Mouse (Mus musculus) stomach, postnatal 0 days (tissue): Measurements from ENCODE around the gene Foxk1.

ENCODE experiments used
- CTCF ChIP-seq: IDR thresholded peaks from 2 replicates; pipeline ENCODE4 v1.5.1; 2016; ENCODE audit warnings: antibody characterized with exemption, low read depth, mild to moderate bottlenecking, moderate library complexity
- EP300 ChIP-seq: optimal IDR thresholded peaks from 2 replicates; pipeline ENCODE3; 2016; ENCODE audit warnings: antibody characterized with exemption

GRCm38 (mm10) chr5:142372207-142372606 lies 29.1 kb upstream of the Foxk1 start:
- TF ChIP-seq CTCF = no peak
- TF ChIP-seq EP300 = no peak
